Comparison of ENCODE assay signal across 8 mouse cellular contexts in genomic region chr6:100074672-100075335, GRCm38 (mm10).
DNase-seq lines count a peak whose midpoint lies in the region; ATAC-seq and TF ChIP-seq lines count a peak whose summit lies in the region.

No protein-coding gene starts in this region.

- no peak overlapping the region for H3K27ac ChIP-seq in gastrocnemius, adult 2 months
- no peak overlapping the region for H3K27ac ChIP-seq in lung, postnatal 0 days (ENCODE audit: low read length)

- peak; percentile 62 for ATAC-seq in lung, postnatal 0 days
- ATAC-seq in granulocyte monocyte progenitor cell, adult 5-6 weeks (replicated peaks; ENCODE audit: poor library complexity, severe bottlenecking), result no peak

- H3K9ac ChIP-seq in lung, postnatal 0 days (replicated peaks; ENCODE audit: low read depth), result no peak overlapping the region

- TF ChIP-seq CTCF in gastrocnemius, adult 2 months (IDR thresholded peaks at IDR 0.05), result no peak
- TF ChIP-seq CTCF in lung, postnatal 0 days (IDR thresholded peaks at IDR 0.05), result no peak

- intact Hi-C loops in gastrocnemius, adult 2 months (cut with DNase I), result no loop called here

- no peaks in the 10 kb centered on the region for H3K36me3 ChIP-seq in lung, postnatal 0 days (ENCODE audit: insufficient read depth, low read length)

- no peak overlapping the region for H3K4me2 ChIP-seq in lung, postnatal 0 days (replicated peaks; ENCODE audit: low read depth, low read length)

- no peak for TF ChIP-seq EP300 in lung, postnatal 0 days (IDR thresholded peaks at IDR 0.05)

- H3K4me1 ChIP-seq in lung, postnatal 0 days (ENCODE audit: insufficient read depth, low read depth, low read length), result peaks cover 3% of the 10 kb centered on the region

- no peak overlapping the region for H3K4me3 ChIP-seq in gastrocnemius, adult 2 months
- H3K4me3 ChIP-seq in lung, postnatal 0 days (ENCODE audit: low read depth, low read length), result no peak overlapping the region

- WGBS in lung, postnatal 0 days, result 2% methylated on average over 10 of the region's 10 CpGs

- no peaks in the 10 kb centered on the region for H3K9me3 ChIP-seq in lung, postnatal 0 days (ENCODE audit: low read length)

- DNase-seq in urinary bladder, postnatal 4 days (ENCODE audit: low spot score in 2 of 2), result peak; percentile 30 to 74
- no peak for DNase-seq in urinary bladder, adult 18-20 months (ENCODE audit: low spot score in 2 of 2)
- DNase-seq in gastrocnemius, adult 2 months, result peak; percentile 64
- peak; percentile 58 for DNase-seq in kidney, adult 11 months
- peak; percentile 80 for DNase-seq in lung, postnatal 0 days (ENCODE audit: low spot score)
- no peak for DNase-seq in spleen, adult 12 weeks (ENCODE audit: low spot score)
- DNase-seq in thymus, postnatal 14 days, result no peak

- no peaks in the 10 kb centered on the region for H3K27me3 ChIP-seq in lung, postnatal 0 days (replicated peaks; ENCODE audit: insufficient read depth, low read length)

Comparison
In these comparisons a context has a peak if more than half of its experiments do, and no peak if none do; other contexts are left out.
1. DNase-seq: peak in urinary bladder, postnatal 4 days (2 of 2), gastrocnemius, adult 2 months (single experiment), kidney, adult 11 months (single experiment) and lung, postnatal 0 days (single experiment); none in urinary bladder, adult 18-20 months (0 of 2), spleen, adult 12 weeks (single experiment) and thymus, postnatal 14 days (single experiment).